Mouse (Mus musculus) kidney, embryonic 16.5 days (tissue): ENCODE data around the gene Tm4sf5. TPM values are rescaled to one million over a fixed set of nuclear protein-coding genes. Genes with fewer than 3 reads are reported as not detected.
A peak's percentile ranks its signal among the peaks of the same experiment; 100 is the strongest.

ENCODE experiments used
- ATAC-seq: fragments of 200-750 bp; cut with Nextera tagmentation; 2 replicates; pipeline ENCODE4 v1.8.0; 2017; ENCODE audit warnings: moderate TSS enrichment; ENCODE audit not compliant: low FRiP score, low TSS enrichment
- H3K27ac ChIP-seq: fragments of 300-500 bp; sonication (generic); 2 replicates; pipeline ENCODE4 v1.5.1; 2014; ENCODE audit warnings: low read length
- H3K27me3 ChIP-seq: fragments of 300-500 bp; sonication (generic); 2 replicates; pipeline ENCODE4 v1.6.1; 2014; ENCODE audit warnings: low read length, control low read depth, mixed read lengths; ENCODE audit not compliant: insufficient read depth
- H3K36me3 ChIP-seq: fragments of 300-500 bp; sonication (generic); 2 replicates; pipeline ENCODE4 v1.6.1; 2014; ENCODE audit warnings: low read length, control low read depth, mixed read lengths; ENCODE audit not compliant: insufficient read depth
- H3K4me1 ChIP-seq: fragments of 300-500 bp; sonication (generic); 2 replicates; pipeline ENCODE4 v1.6.1; 2014; ENCODE audit warnings: low read length, control low read depth, mixed read lengths; ENCODE audit not compliant: insufficient read depth
- H3K4me2 ChIP-seq: fragments of 300-500 bp; sonication (generic); replicated peaks from 2 replicates; pipeline ENCODE4 v1.6.1; 2014; ENCODE audit warnings: low read depth, low read length
- H3K4me3 ChIP-seq: fragments of 300-500 bp; sonication (generic); 2 replicates; pipeline ENCODE4 v1.5.1; 2014; ENCODE audit warnings: mild to moderate bottlenecking, low read length
- H3K9ac ChIP-seq: fragments of 300-500 bp; sonication (generic); replicated peaks from 2 replicates; pipeline ENCODE4 v1.6.1; 2014; ENCODE audit warnings: low read length
- H3K9me3 ChIP-seq: fragments of 300-500 bp; sonication (generic); 2 replicates; pipeline ENCODE4 v1.6.1; 2016; ENCODE audit warnings: low read length, control low read depth
- WGBS: fragments of 180-500 bp; shearing (Covaris S2); extraction: QIAGEN DNeasy Blood & Tissue Kit; methylation state at CpG from one replicate; pipeline ENCODE4 v1.1.7; 2014; 5-methylcytosine and 5-hydroxymethylcytosine counted together
- polyA plus RNA-seq: library from polyadenylated mRNA; unstranded; fragments of >200 nt; fragmentation: Nextera tagmentation; extraction: Ambion mirVana; gene quantifications from 2 replicates; pipeline ENCODE4 v1.2.1, GENCODE M21; 2015

The Tm4sf5 gene
- polyA plus RNA-seq, 1 experiment from 2014 or later = 0.80 TPM

DNA sequence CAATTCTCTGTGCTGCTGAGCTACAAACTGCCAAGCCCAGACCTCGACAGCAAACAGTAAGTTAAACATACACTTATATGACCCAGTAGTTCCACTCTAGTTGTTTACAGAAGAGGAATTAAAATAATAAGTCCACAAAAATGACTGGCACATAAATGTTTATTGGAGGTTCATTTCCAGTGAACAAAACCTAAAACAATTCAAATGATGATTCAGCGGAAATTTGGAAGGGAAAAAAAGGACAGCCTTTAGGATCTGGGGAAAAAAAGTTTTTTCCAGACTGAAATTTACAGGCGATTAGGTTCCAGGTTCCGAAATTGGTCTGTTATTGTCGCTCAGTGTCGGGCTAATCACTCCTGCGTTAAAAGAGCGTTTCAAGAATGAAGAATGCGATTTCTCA lies 34.4 kb downstream of the Tm4sf5 start:
- Histone ChIP-seq H3K27ac (no peak overlapping the region; the same call in 1 of the 2 replicates), H3K27me3 (no peaks in the 10 kb centered on the region), H3K4me1 (peaks cover 4% of the 10 kb centered on the region; the same call in 1 of the 2 replicates), H3K4me3 (peak overlapping the region; percentile 67), H3K4me2 (peak overlapping the region; percentile 84), H3K9me3 (no peaks in the 10 kb centered on the region), H3K9ac (peak overlapping the region; percentile 82), H3K36me3 (no peaks in the 10 kb centered on the region)
- ATAC-seq = no peak; the same call in 1 of the 2 replicates
- 13% methylated on average over 9 of the region's 9 CpGs for WGBS

DNA sequence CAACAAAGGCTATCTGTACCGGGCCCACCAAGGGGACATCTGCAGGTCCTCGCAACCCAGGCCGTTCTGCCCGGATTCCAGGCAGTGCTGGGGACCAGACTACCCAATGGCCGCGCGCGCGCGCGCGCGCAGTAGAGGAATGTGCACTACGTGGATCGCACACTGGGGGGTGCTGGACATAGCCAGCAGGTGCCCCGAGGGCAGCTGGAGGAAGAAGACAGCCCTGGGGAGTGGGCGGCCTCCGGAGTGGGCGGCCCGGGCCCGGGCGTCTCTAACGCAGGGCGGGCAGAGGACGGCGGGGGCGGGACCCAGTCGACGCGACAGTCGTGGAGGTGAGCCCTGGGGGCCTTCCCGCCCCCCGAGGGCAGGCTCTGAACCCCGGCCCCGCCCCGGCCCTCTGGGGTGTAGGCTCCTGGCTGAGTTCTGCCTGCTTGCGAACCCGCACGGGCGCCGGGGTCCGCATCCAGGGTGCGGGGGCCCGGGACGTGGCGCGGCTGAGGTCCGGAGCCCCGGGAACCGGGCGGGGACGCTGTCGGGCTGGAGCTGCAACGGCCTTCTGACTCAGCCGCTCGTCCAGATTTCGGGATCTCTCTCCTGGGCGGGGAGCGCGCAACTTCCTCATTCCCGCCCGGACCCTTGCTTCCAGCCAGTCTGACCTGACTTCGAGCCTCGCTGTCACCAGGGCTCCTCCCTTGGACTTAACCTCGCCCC lies 35.0 kb downstream of the Tm4sf5 start, which contains the start of gene Pld2:
TSS of gene Pld2 (plus strand) at position 188 of the 711 bp plus-strand sequence.
- peak within 1 kb of the TSS; percentile 82 for H3K9ac ChIP-seq
- H3K27ac ChIP-seq = peak within 1 kb of the TSS; percentile 43; the same call in 1 of the 2 replicates
- no peaks in the 10 kb centered on the region for H3K27me3 ChIP-seq
- ATAC-seq = peak; percentile 98
- H3K9me3 ChIP-seq = no peaks in the 10 kb centered on the region
- peaks cover 4% of the 10 kb centered on the region; the same call in 1 of the 2 replicates for H3K4me1 ChIP-seq
- no peaks in the 10 kb centered on the region for H3K36me3 ChIP-seq
- peak within 1 kb of the TSS; percentile 84 for H3K4me2 ChIP-seq
- 0% methylated on average over 65 of the region's 65 CpGs for WGBS
- H3K4me3 ChIP-seq = peak within 1 kb of the TSS; percentile 67

DNA sequence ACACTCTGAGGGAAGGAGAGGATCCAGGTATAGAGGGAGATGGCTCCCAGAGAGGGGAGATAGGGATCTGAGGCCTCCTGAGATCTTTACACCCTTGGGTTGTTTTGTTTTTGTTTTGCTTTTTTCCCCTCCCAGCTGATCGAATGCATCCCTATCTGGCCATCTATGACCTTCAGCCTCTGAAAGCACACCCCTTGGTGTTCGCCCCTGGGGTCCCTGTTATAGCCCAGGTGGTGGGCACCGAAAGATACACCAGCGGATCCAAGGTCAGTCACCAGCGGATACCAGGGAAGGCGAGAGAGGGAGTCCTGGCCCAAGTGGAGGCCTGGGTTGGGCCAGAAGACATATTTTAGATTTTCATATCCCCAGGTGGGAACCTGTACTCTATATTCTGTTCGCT lies 35.9 kb downstream of the Tm4sf5 start:
- no peak for ATAC-seq
- Histone ChIP-seq H3K4me3 (peak overlapping the region; percentile 67), H3K9ac (no peak overlapping the region; the same call in 1 of the 2 replicates), H3K27ac (no peak overlapping the region), H3K4me1 (peaks cover 4% of the 10 kb centered on the region; the same call in 1 of the 2 replicates), H3K27me3 (no peaks in the 10 kb centered on the region), H3K4me2 (peak overlapping the region; percentile 84), H3K9me3 (no peaks in the 10 kb centered on the region), H3K36me3 (no peaks in the 10 kb centered on the region)
- WGBS = 80% methylated on average over 7 of the region's 7 CpGs

DNA sequence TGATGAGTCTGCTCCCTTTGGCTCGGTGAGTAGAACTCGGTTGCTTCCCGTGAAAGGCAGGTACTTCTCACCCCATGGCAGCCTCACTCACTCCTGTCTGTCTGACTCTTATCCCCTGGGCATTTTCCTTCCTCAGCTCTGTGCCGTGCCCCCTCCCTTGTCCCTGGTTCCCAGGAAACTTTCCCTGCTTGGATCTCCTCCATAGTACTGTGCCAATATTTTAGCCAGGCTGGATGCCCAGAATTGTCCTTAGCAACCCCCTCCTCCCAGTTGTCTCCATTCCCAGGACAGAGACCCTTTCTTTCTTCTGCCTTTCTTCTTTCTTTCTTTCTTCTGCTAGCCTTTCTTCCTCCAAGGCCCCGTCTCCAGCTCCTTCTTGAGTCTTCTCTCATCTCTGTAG lies 36.4 kb downstream of the Tm4sf5 start:
- H3K4me3 ChIP-seq = no peak overlapping the region
- H3K9ac ChIP-seq = no peak overlapping the region
- H3K4me2 ChIP-seq = no peak overlapping the region; the same call in 1 of the 2 replicates
- H3K27me3 ChIP-seq = no peaks in the 10 kb centered on the region
- WGBS = 80% methylated on average over 5 of the region's 5 CpGs
- no peak overlapping the region for H3K27ac ChIP-seq
- ATAC-seq = no peak
- H3K36me3 ChIP-seq = no peaks in the 10 kb centered on the region
- no peaks in the 10 kb centered on the region for H3K9me3 ChIP-seq
- H3K4me1 ChIP-seq = peaks cover 4% of the 10 kb centered on the region; the same call in 1 of the 2 replicates

DNA sequence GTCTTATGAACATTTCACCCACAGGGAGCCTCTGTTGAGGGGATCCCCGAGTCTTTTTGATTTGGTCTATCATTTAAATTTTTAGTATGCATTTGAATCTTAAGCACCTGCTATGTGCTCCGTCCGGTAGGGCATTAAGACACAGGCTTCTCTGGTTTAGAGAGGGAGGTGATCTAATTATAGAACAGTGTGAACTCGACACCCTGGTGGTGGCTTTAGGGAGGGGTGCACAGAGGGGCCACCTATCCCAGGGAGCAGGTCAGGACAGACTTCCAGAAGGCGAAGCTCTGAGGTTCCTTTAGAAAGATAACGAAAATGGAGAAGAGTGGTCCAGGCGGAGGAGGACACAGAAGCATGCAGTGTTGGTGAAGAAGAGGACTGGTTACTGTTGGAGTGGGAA lies 39.5 kb downstream of the Tm4sf5 start:
- H3K9me3 ChIP-seq = no peaks in the 10 kb centered on the region
- H3K4me1 ChIP-seq = peaks cover 4% of the 10 kb centered on the region; the same call in 1 of the 2 replicates
- 47% methylated on average over 7 of the region's 7 CpGs for WGBS
- H3K36me3 ChIP-seq = no peaks in the 10 kb centered on the region
- H3K27me3 ChIP-seq = no peaks in the 10 kb centered on the region
- ATAC-seq = no peak
- no peak overlapping the region for H3K4me3 ChIP-seq
- no peak overlapping the region for H3K9ac ChIP-seq
- H3K27ac ChIP-seq = no peak overlapping the region
- H3K4me2 ChIP-seq = no peak overlapping the region

DNA sequence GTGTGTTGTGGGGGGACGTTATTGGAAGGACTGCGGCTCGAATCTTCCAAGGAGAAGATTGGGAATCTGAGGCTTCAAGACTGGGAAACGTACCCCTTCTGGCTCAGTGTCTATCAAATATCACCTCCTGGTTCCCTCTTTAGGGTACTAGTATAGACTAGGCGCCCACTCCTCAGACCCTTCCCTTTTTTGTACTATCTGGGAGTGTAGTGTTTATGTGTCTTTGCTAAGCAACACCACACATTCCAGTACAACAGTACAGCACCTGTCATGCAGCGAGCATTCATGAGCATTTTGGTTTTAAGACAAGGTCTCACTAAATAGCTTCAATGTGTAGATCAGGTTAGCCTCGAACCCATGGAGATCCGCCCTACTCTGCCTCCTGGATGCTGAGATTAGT lies 46.5 kb downstream of the Tm4sf5 start:
- 92% methylated on average over 8 of the region's 8 CpGs for WGBS
- no peak overlapping the region for H3K9ac ChIP-seq
- H3K27me3 ChIP-seq = no peaks in the 10 kb centered on the region
- no peak overlapping the region for H3K4me3 ChIP-seq
- H3K4me2 ChIP-seq = no peak overlapping the region
- no peak overlapping the region for H3K27ac ChIP-seq
- H3K36me3 ChIP-seq = no peaks in the 10 kb centered on the region
- no peak for ATAC-seq
- H3K9me3 ChIP-seq = no peaks in the 10 kb centered on the region
- peaks cover 10% of the 10 kb centered on the region; the same call in 1 of the 2 replicates for H3K4me1 ChIP-seq

DNA sequence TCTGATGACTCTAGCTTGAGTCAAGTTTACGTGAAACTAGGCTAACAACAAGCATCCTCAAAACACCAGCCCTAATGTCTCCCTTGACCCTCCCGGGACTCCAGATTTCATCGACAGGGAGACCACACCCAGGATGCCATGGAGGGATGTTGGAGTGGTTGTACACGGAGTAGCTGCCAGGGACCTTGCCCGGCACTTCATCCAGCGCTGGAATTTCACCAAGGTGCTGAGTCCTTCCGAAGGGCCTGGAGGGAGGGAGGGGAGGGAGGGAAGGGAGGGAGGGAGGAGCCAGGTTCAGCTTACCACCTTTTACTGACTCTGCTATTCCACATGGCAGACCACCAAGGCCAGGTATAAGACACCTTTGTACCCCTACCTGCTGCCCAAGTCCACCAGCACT lies 48.9 kb downstream of the Tm4sf5 start:
- Histone ChIP-seq H3K4me2 (no peak overlapping the region), H3K9me3 (no peaks in the 10 kb centered on the region), H3K9ac (no peak overlapping the region), H3K36me3 (0 out of 2 replicates have a peak, but pooled peaks cover 4% of the 10 kb centered on the region), H3K27ac (no peak overlapping the region), H3K4me1 (peaks cover 10% of the 10 kb centered on the region; the same call in 1 of the 2 replicates), H3K27me3 (no peaks in the 10 kb centered on the region), H3K4me3 (no peak overlapping the region)
- ATAC-seq = no peak
- 15% methylated on average over 7 of the region's 7 CpGs for WGBS

DNA sequence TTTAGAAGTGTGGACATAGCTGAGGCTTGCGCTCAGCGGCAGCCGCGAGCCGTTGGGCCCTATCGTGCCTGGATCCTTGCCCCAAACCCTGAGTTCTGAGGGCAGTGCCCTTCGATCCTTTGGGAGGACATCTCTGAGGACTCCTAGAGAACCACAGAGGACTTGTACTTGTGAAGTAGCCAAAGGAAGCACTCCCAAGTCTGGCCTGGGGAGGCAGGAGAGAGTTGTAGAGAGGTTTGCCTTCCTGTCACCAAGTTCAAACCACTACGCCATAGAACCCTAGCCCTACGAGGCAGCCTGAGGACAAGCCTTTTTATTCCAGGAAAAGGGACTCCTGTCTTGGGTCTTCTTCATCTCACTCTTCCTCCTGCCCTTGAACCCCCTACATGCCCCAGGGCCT lies 52.5 kb downstream of the Tm4sf5 start:
- WGBS = 89% methylated on average over 9 of the region's 9 CpGs
- ATAC-seq = no peak
- H3K36me3 ChIP-seq = 0 out of 2 replicates have a peak, but pooled peaks cover 4% of the 10 kb centered on the region
- peaks cover 17% of the 10 kb centered on the region for H3K4me1 ChIP-seq
- no peak overlapping the region for H3K9ac ChIP-seq
- H3K27ac ChIP-seq = no peak overlapping the region
- H3K9me3 ChIP-seq = no peaks in the 10 kb centered on the region
- H3K4me2 ChIP-seq = no peak overlapping the region
- H3K4me3 ChIP-seq = no peak overlapping the region
- H3K27me3 ChIP-seq = no peaks in the 10 kb centered on the region
